Mouse (Mus musculus) gastrocnemius, adult 18-20 months (tissue): ENCODE data around the gene Dhrs7b. TPM values are rescaled to one million over a fixed set of nuclear protein-coding genes. Genes with fewer than 3 reads are reported as not detected.

Source experiments
- DNase-seq: peaks from one replicate; pipeline ENCODE4 v3.0.0; 2021; ENCODE audit warnings: low spot score
- total RNA-seq, 2 experiments: library from RNA; stranded (reverse); gene quantifications; 2 replicates each; pipeline ENCODE4 v1.2.3; 2021

The Dhrs7b gene
- total RNA-seq, 2 experiments from 2014 or later, result 21.0 to 21.5 TPM

DNA sequence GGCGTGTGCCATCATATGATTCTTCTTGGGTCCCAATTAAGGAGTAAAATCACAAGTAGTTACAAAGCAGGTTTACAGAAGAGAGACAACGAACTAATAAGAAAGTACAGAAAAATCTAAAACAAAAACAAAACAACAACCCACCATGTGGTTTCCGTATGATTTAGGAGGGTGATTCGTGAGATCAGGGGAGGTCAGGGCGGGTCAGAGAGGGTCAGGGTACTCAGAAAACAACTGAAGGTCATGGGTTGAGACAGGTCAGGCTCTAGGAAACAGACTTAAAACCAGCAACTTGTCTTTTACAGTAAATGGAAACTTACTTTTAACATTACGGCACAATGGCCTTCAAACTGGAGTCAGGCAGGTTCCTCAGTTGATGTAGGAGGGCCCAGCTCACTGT lies 59.9 kb downstream of the Dhrs7b start:
- DNase-seq, result no peak

DNA sequence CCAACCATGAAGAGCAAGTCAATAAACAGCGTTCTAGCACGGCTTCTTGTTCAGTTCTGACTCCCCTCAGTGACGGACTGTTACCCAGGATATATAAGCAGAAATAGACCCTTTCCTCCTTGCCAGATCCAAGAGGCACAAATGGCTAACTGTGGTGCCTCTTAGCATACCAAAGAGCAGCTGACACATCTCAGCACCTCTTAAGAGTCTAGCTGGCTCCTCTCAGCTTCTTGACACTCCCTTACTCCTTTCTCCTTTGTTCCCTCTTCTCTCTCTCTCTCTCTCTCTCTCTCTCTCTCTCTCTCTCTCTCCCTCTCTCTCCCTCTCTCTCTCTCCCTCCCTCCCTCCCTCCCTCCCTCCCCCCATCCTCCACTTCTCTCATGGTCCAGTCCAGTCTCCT lies 60.3 kb downstream of the Dhrs7b start:
- DNase-seq, result no peak

DNA sequence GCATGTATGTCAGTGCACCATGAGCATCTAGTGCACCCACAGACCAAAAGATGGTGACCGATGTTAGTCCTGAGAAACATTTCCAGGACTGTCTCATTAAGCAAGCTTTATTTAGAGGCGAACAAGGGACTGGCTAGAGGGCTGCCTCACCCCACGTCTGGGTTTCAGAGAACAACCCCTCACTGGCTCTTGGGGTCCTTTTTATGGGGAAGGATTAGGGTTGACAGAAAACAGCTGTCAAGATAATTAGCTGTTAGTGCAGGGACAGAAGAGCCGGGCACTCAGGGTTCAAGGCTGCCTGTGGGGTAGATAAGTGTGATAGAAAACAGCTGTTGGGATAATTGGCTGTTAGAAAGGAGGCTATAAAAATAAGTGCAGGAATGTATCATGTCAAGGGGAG lies 65.5 kb downstream of the Dhrs7b start:
- DNase-seq, result no peak

DNA sequence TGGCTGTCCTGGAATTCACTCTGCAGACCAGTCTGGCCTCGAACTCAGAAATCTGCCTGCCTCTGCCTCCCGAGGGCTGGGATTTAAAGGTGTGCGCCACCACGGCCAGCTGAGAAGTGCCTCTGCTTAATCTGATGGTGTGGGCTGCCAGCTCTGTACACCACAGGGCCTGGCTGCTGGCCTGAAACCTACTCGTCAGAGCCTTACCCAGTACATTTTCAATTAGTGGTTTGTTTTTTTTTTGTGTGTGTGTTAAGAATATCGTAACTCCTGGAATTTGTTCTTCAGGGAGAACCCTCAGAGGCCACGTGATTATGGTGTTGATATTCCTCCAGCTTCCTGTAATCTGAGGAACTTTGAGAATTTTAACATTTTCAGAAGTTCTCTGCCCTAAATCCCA lies 71.6 kb downstream of the Dhrs7b start:
- no peak for DNase-seq

DNA sequence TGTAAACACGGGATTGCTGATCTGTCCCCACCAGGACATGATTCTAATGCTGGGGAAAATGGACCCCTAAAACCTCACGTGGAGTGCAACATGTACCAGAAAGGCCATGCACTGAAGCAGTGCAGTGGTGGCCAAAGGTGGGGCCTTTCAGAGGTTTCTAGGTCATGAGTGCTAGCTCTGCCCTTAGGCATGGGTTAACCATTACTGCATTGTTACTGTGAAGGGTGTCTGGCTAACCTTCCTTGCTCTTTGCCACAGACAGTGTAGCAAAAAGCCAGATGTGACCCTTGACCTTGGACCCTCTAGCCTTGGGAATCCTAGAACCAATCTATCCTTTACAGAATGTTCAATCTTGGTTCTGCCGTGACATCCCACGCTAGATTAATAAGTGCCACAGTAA lies 72.1 kb downstream of the Dhrs7b start:
- no peak for DNase-seq

DNA sequence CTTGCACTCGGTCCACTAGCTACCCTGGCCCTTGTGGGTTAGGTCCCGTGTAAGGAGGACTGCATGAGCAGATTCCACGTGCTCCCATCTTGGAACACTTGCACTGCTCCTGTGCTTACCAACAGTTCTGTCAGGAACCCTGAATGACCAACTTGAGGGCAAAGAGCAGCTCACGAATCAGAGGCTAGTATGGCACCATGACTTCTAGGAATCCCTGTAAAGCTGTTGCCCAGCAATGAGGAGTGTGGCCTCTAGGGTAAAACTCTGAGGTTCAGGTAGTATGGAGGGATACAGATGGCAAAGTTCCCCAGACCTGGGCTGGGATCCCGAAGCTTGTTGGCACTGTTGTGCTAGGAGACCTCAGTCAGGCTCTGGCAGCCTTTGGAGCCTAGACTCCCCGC lies 73.2 kb downstream of the Dhrs7b start:
- DNase-seq, result no peak

DNA sequence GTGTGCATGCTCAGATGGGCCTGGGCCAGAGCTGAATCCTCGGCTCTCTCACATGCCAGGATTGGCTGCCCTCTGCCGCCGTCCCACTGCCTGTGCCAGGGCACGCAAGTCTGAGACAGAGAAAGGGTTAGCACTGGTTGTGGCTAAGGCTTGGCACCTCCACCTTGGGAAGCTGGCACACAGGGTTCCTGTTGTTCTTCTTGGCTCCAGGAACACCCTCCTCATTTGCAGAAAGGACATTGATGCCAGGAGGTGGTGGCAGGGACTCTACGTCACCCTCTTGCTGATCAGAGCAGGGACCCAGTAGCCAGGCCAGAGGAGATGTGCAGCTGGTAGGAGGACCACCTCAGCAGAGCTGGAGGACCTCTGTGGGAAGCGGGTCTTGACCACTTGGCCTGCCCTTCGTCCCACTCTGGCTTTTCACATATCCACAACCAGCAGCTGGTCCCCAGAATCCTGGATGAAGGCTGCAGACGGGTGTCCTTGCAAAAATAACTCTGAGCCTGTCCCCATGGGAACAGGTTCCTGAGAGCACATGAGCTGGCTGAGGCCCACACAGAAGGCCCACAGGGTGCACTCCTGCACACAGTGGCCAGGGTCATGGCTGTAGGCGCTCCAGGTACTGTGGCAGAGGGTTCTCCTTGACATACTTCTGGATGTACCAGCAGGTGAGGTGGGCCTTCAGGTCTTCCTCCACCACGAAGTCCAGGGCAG lies 75.1 kb downstream of the Dhrs7b start:
- peak; percentile 43 for DNase-seq

DNA sequence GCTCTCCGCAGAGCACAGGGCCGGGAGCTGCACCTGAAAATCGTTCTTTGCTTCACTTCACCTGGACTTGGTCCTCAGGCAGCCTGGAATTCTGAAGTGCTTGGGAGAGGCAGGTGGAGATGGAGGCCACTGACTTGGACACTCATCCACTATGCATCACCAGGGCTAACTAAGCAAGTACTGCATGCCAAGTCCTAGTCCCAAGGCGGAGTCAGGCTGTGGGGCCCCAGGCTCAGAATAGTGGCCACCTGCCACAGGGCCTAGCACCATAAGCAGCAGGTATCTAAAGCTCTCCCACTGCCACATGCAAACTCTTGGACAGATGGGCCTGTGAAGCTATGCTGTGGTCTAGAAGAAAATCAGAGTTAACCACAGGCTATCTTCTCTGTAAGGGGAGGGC lies 76.0 kb downstream of the Dhrs7b start:
- DNase-seq, result no peak

DNA sequence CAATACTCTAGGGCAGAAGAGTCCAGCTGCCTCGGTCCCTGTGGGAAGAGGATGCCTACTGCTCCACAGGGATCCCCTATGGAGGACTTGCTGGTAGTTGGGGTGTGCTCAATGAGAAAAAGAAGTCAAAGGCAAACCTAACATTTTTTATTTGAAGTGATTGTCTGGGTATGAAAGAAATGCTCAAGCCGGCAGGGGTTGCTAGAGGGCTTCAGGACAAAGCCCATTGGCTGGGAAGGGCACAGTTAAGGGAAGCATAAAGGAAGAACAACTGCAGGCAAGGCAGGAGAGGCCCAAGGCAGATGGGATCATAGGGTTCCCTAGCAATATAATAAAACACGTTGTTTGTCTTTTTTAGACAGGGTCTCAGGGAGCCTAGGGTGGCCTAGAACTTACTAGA lies 77.6 kb downstream of the Dhrs7b start:
- no peak for DNase-seq

DNA sequence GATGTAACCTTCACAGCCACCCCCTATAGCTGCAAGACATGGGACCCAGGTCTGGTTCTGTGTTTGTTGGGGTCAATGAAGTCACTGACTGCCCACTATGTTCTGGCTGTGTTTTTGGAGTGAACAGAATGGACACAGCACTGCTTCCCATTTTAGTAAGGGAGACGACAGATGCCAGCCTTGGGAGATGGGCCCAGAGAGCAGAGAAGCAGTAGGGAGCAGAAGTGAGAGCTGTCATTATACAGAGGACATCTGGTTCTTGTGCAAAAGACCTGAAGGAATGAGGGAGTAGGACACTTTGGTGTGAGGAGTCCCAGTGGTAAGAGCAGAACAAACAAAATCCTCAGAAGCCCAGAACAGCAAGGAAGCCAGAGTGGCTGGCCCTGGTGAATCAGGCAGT lies 79.2 kb downstream of the Dhrs7b start:
- no peak for DNase-seq

Other genes with a start within 250 kb of the Dhrs7b start
- gene Llgl1, start 130.9 kb upstream of the Dhrs7b start, total RNA-seq, result 1 to 10 TPM; 8.9 to 9.2 TPM
- 100 to 1,000 TPM; 108 to 113 TPM for gene Flii, start 103.4 kb upstream of the Dhrs7b start, total RNA-seq
- 10 to 100 TPM; 75.2 to 94.4 TPM for gene Mief2, start 102.2 kb upstream of the Dhrs7b start, total RNA-seq
- gene Top3a, start 53.3 kb upstream of the Dhrs7b start, total RNA-seq, result 1 to 10 TPM; 3.7 to 5.0 TPM
- 10 to 100 TPM; 18.4 to 18.5 TPM for gene Smcr8, start 53.1 kb upstream of the Dhrs7b start, total RNA-seq
- 10 to 100 TPM; 10.6 to 13.9 TPM for gene Shmt1, start 18.9 kb upstream of the Dhrs7b start, total RNA-seq
- 10 to 100 TPM; 41.0 to 42.9 TPM for gene Tmem11, start 48.6 kb downstream of the Dhrs7b start, total RNA-seq
- 10 to 100 TPM in 1 of 2 experiments, 1 to 10 TPM in 1; 8.2 to 10.3 TPM for gene Natd1, start 84.1 kb downstream of the Dhrs7b start, total RNA-seq
- gene Map2k3, start 101.4 kb downstream of the Dhrs7b start, total RNA-seq, result 100 to 1,000 TPM; 105 to 173 TPM
- 10 to 100 TPM; 48.6 to 67.1 TPM for gene Kcnj12, start 191.9 kb downstream of the Dhrs7b start, total RNA-seq